Mouse (Mus musculus) telencephalon, adult 2 months (tissue): ENCODE results near the gene Ramac.

ENCODE experiments used
- DNase-seq: peaks from one replicate; pipeline ENCODE4 v3.0.0-alpha.2; 2011; ENCODE audit warnings: low read depth, low spot score

Gene Ramac

GRCm38 (mm10) chr7:81777667-81778218 is 15.0 kb downstream of the Ramac start:
- peak; percentile 12 for DNase-seq

GRCm38 (mm10) chr7:81788536-81788935 is 25.8 kb downstream of the Ramac start:
- peak; percentile 28 for DNase-seq

- peak; percentile 93 for DNase-seq
Observed at GRCm38 (mm10) chr7:81789095-81789757, 26.5 kb downstream of the Ramac start, which contains the start of gene 3110040N11Rik. 3110040N11Rik (minus strand) TSS chr7:81789478.

GRCm38 (mm10) chr7:81806067-81806466 is 43.3 kb downstream of the Ramac start:
- no peak for DNase-seq
